8 mouse cellular contexts compared by ENCODE assay signal in the genomic region with DNA sequence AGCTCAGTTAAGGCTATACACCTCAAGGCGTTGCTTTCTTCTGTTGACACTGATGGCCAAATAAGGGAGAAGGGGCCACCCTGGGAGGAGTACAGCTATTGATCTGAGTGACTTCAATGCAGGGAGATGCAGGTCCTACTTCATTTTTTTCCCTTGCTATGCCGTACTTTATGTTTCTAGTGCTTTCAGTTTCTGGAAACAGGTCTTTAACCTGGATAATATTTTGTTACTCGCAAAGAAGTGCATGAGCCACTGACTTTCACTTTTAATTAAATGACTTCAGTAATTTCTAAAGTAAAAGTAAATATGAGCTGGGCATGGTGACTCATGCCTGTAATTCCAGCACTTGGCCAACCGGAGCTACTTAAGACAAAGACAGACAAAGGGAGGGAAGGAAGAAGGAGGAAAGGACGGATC. TPM values are rescaled to one million over a fixed set of nuclear protein-coding genes. Genes with fewer than 3 reads are reported as not detected.
A peak's percentile ranks its signal among the peaks of the same experiment; 100 is the strongest.
DNase-seq lines count a peak whose midpoint lies in the region; ATAC-seq lines count a peak whose summit lies in the region.

No protein-coding gene starts in this region.

- WGBS in liver, embryonic 13.5 days (ENCODE audit: insufficient replicate concordance), result 14% methylated on average over 5 of the region's 5 CpGs
- 22% methylated on average over 5 of the region's 5 CpGs for WGBS in neural tube, embryonic 14.5 days

- H3K9ac ChIP-seq in liver, embryonic 13.5 days, result peak overlapping the region; percentile 92
- H3K9ac ChIP-seq in neural tube, embryonic 14.5 days (replicated peaks; ENCODE audit: low read depth, low read length), result no peak overlapping the region

- H3K27me3 ChIP-seq in liver, embryonic 13.5 days, result no peaks in the 10 kb centered on the region
- no peaks in the 10 kb centered on the region for H3K27me3 ChIP-seq in neural tube, embryonic 14.5 days (ENCODE audit: control insufficient read depth, insufficient read depth, low read length)

- peak; percentile 29 for ATAC-seq in activated CD4-positive, CD25-positive, alpha-beta regulatory T cell, adult 4 months
- ATAC-seq in granulocyte monocyte progenitor cell, adult 5-6 weeks (replicated peaks; ENCODE audit: poor library complexity, severe bottlenecking), result peak; percentile 23; the same call in 1 of the 2 replicates
- peak; percentile 62 for ATAC-seq in liver, embryonic 13.5 days (ENCODE audit: low read depth)
- ATAC-seq in neural tube, embryonic 14.5 days (ENCODE audit: low read depth), result 0 out of 2 replicates have a peak, but pooled peaks have one; percentile 10

- no peaks in the 10 kb centered on the region for H3K36me3 ChIP-seq in liver, embryonic 13.5 days
- H3K36me3 ChIP-seq in neural tube, embryonic 14.5 days (ENCODE audit: control insufficient read depth, insufficient read depth, low read length), result no peaks in the 10 kb centered on the region

- H3K4me2 ChIP-seq in liver, embryonic 13.5 days, result peak overlapping the region; percentile 96
- H3K4me2 ChIP-seq in neural tube, embryonic 14.5 days (ENCODE audit: low read depth, low read length), result peak overlapping the region; percentile 41

- H3K4me1 ChIP-seq in liver, embryonic 13.5 days (replicated peaks), result peaks cover 36% of the 10 kb centered on the region
- 0 out of 2 replicates have a peak, but pooled peaks cover 3% of the 10 kb centered on the region for H3K4me1 ChIP-seq in neural tube, embryonic 14.5 days (ENCODE audit: control insufficient read depth, insufficient read depth, low read length)

- peak overlapping the region; percentile 91 for H3K4me3 ChIP-seq in liver, embryonic 13.5 days (replicated peaks)
- peak overlapping the region; percentile 86 for H3K4me3 ChIP-seq in neural tube, embryonic 14.5 days (ENCODE audit: low read depth, low read length)

- peak overlapping the region; percentile 86 for H3K27ac ChIP-seq in liver, embryonic 13.5 days
- H3K27ac ChIP-seq in neural tube, embryonic 14.5 days (ENCODE audit: low read depth, low read length), result no peak overlapping the region

- peak; percentile 8 for DNase-seq in kidney, postnatal 14 days
- no peak for DNase-seq in kidney, adult 11 months
- peak; percentile 47 for DNase-seq in liver, embryonic 13.5 days
- DNase-seq in frontal cortex, postnatal 25 days (ENCODE audit: low spot score in 2 of 2), result no peak
- DNase-seq in gastrocnemius, postnatal 10 days, result no peak

- no peaks in the 10 kb centered on the region for H3K9me3 ChIP-seq in liver, embryonic 13.5 days (replicated peaks)
- no peaks in the 10 kb centered on the region for H3K9me3 ChIP-seq in neural tube, embryonic 14.5 days (ENCODE audit: control insufficient read depth, low read length)

RNA-seq across cellular contexts. Expression of a gene that starts 1.0 kb away (rescaled TPM):
- polyA plus RNA-seq in activated CD4-positive, CD25-positive, alpha-beta regulatory T cell, adult 4 months (2017; shearing (Covaris generic)), result 10 to 100 TPM; 61.9 to 92.8 TPM
- total RNA-seq in granulocyte monocyte progenitor cell, adult 5-6 weeks (2014; fragmentation: Nextera tagmentation), result 21.8 and 32.0 TPM in 2 replicates
- 16.8 and 22.9 TPM in 2 replicates for total RNA-seq in granulocyte monocyte progenitor cell, adult 5-6 weeks (2017)
- polyA plus RNA-seq in liver, embryonic 13.5 days (2015; fragmentation: Nextera tagmentation; extraction: Ambion mirVana), result 11.3 and 11.6 TPM in 2 replicates
- polyA plus RNA-seq in neural tube, embryonic 14.5 days (2014; fragmentation: Nextera tagmentation; extraction: Ambion mirVana), result 62.2 and 70.2 TPM in 2 replicates
- 10 to 100 TPM; 51.1 to 65.5 TPM for total RNA-seq in gastrocnemius, postnatal 10 days (2021)

Comparison
In these comparisons a context has a peak if more than half of its experiments do, and no peak if none do; other contexts are left out.
1. DNase-seq: peak in kidney, postnatal 14 days (single experiment) and liver, embryonic 13.5 days (single experiment); none in kidney, adult 11 months (single experiment), frontal cortex, postnatal 25 days (0 of 2) and gastrocnemius, postnatal 10 days (single experiment).
2. ATAC-seq: peak in every context shown above with its lines; median percentile 62 in liver, embryonic 13.5 days; 29 in activated CD4-positive, CD25-positive, alpha-beta regulatory T cell, adult 4 months; 23 in granulocyte monocyte progenitor cell, adult 5-6 weeks; 10 in neural tube, embryonic 14.5 days.